Mouse (Mus musculus) myocyte (in vitro differentiated cells): ENCODE data around the gene Pigyl. TPM values are rescaled to one million over a fixed set of nuclear protein-coding genes. Genes with fewer than 3 reads are reported as not detected.

Experiments
- H3K27me3 ChIP-seq: one replicate; pipeline ENCODE4 v1.6.1; 2011; ENCODE audit not compliant: control insufficient read depth, insufficient read depth, insufficient read length
- H3K36me3 ChIP-seq: one replicate; pipeline ENCODE4 v1.6.1; 2011; ENCODE audit not compliant: control insufficient read depth, insufficient read depth
- H3K4me2 ChIP-seq: one replicate; pipeline ENCODE4 v1.6.1; 2011; ENCODE audit warnings: low read depth, control low read depth
- H3K4me3 ChIP-seq: one replicate; pipeline ENCODE4 v1.5.1; 2011; ENCODE audit warnings: mild to moderate bottlenecking, control low read depth, moderate library complexity
- H3K79me2 ChIP-seq: one replicate; pipeline ENCODE4 v1.6.1; 2011; ENCODE audit not compliant: control insufficient read depth, insufficient read depth
- H3ac ChIP-seq: one replicate; pipeline ENCODE4 v1.6.1; 2011; ENCODE audit not compliant: control insufficient read depth, insufficient read length
- CEBPB ChIP-seq: IDR thresholded peaks from 2 replicates; pipeline ENCODE4 v1.6.1; 2011; ENCODE audit warnings: mild to moderate bottlenecking, moderate library complexity; ENCODE audit not compliant: poor library complexity, insufficient read depth, severe bottlenecking
- E2F4 ChIP-seq: IDR thresholded peaks from one replicate; pipeline ENCODE4 v1.6.1; 2011; ENCODE audit warnings: mild to moderate bottlenecking, control low read depth, moderate library complexity; ENCODE audit not compliant: insufficient read depth
- MAX ChIP-seq: IDR thresholded peaks from one replicate; pipeline ENCODE4 v1.6.1; 2011; ENCODE audit warnings: low read depth, mild to moderate bottlenecking, control low read depth
- MYOD1 ChIP-seq, 3 experiments: IDR thresholded peaks; one replicate each; pipeline ENCODE4 v1.6.1; 2011; ENCODE audit warnings: control low read depth in 2 of 3, low read depth in 2 of 3, mild to moderate bottlenecking in 2 of 3, moderate library complexity in 1 of 3; ENCODE audit not compliant: insufficient read length in 2 of 3, control insufficient read depth in 1 of 3
- MYOG ChIP-seq, 3 experiments: IDR thresholded peaks; one replicate each; pipeline ENCODE4 v1.6.1; 2011; ENCODE audit warnings: control low read depth in 2 of 3, low read depth in 2 of 3, mild to moderate bottlenecking in 2 of 3; ENCODE audit not compliant: insufficient read length in 2 of 3, control insufficient read depth in 1 of 3, insufficient read depth in 1 of 3
- POLR2A ChIP-seq: IDR thresholded peaks from one replicate; pipeline ENCODE4 v1.6.1; 2011; ENCODE audit warnings: low read depth, mild to moderate bottlenecking, control low read depth, moderate library complexity; ENCODE audit not compliant: insufficient read length
- POLR2AphosphoS2 ChIP-seq: IDR thresholded peaks from one replicate; pipeline ENCODE4 v1.6.1; 2011; ENCODE audit warnings: low read depth, control low read depth; ENCODE audit not compliant: insufficient read length
- REST ChIP-seq: IDR thresholded peaks from one replicate; pipeline ENCODE4 v1.6.1; 2011; ENCODE audit warnings: mild to moderate bottlenecking, control low read depth, moderate library complexity; ENCODE audit not compliant: insufficient read depth, insufficient read length
- SRF ChIP-seq: IDR thresholded peaks from one replicate; pipeline ENCODE4 v1.6.1; 2011; ENCODE audit warnings: low read depth; ENCODE audit not compliant: control insufficient read depth, insufficient read length
- TCF12 ChIP-seq: IDR thresholded peaks from one replicate; pipeline ENCODE4 v1.6.1; 2011; ENCODE audit warnings: mild to moderate bottlenecking, control low read depth; ENCODE audit not compliant: poor library complexity, insufficient read depth, severe bottlenecking
- TCF3 ChIP-seq: IDR thresholded peaks from one replicate; pipeline ENCODE4 v1.6.1; 2011; ENCODE audit warnings: low read depth, control low read depth; ENCODE audit not compliant: insufficient read length
- USF1 ChIP-seq: IDR thresholded peaks from one replicate; pipeline ENCODE4 v1.6.1; 2011; ENCODE audit warnings: low read depth, mild to moderate bottlenecking, control low read depth, moderate library complexity
- polyA plus RNA-seq: library from polyadenylated mRNA; unstranded; fragments of >200 nt; fragmentation: generic; extraction: Trizol; gene quantifications from one replicate; pipeline ENCODE4 v1.2.1, GENCODE M21; 2012; ENCODE audit warnings: missing spikeins

Gene Pigyl
- 48.5 TPM for polyA plus RNA-seq

GRCm38 (mm10) chr9:22156497-22157245 lies at the start of gene Pigyl:
Pigyl (plus strand) TSS chr9:22156846.
- H3K36me3 ChIP-seq: no peaks in the 10 kb centered on the region
- peak; percentile 71 for TF ChIP-seq POLR2AphosphoS2
- no peak for TF ChIP-seq REST
- TF ChIP-seq POLR2A: peak; percentile 80
- TF ChIP-seq MYOG (IDR thresholded peaks at IDR 0.05; ENCODE audit: control insufficient read depth in 1 of 3, insufficient read depth in 1 of 3, insufficient read length in 2 of 3, low read depth in 2 of 3): peak in 1 of 3 experiments; percentile 3
- peak within 1 kb of the TSS; percentile 99 for H3ac ChIP-seq
- peaks cover 3% of the 10 kb centered on the region for H3K27me3 ChIP-seq
- no peaks in the 10 kb centered on the region for H3K79me2 ChIP-seq
- peak within 1 kb of the TSS; percentile 94 for H3K4me2 ChIP-seq
- H3K4me3 ChIP-seq: peak within 1 kb of the TSS; percentile 34

GRCm38 (mm10) chr9:22108194-22108593 lies 48.5 kb upstream of the Pigyl start:
- Histone ChIP-seq H3K4me3 (no peak overlapping the region), H3K36me3 (peaks cover 3% of the 10 kb centered on the region), H3K27me3 (no peaks in the 10 kb centered on the region)

GRCm38 (mm10) chr9:22115635-22116034 lies 41.0 kb upstream of the Pigyl start:
- no peak overlapping the region for H3ac ChIP-seq
- peaks cover 9% of the 10 kb centered on the region for H3K27me3 ChIP-seq
- peak overlapping the region; percentile 70 for H3K4me2 ChIP-seq
- no peak for TF ChIP-seq MYOD1 (IDR thresholded peaks at IDR 0.05; ENCODE audit: control insufficient read depth in 1 of 3, insufficient read length in 2 of 3, low read depth in 2 of 3)
- TF ChIP-seq POLR2A: no peak
- TF ChIP-seq USF1: no peak
- no peak for TF ChIP-seq SRF
- no peak for TF ChIP-seq MAX
- TF ChIP-seq TCF3: no peak
- TF ChIP-seq REST: no peak
- no peak for TF ChIP-seq POLR2AphosphoS2
- no peak for TF ChIP-seq CEBPB
- no peak for TF ChIP-seq E2F4
- no peak for TF ChIP-seq TCF12
- no peak for TF ChIP-seq MYOG (IDR thresholded peaks at IDR 0.05; ENCODE audit: control insufficient read depth in 1 of 3, insufficient read depth in 1 of 3, insufficient read length in 2 of 3, low read depth in 2 of 3)
- H3K4me3 ChIP-seq: peak overlapping the region; percentile 44
- H3K36me3 ChIP-seq: peaks cover 7% of the 10 kb centered on the region
- H3K79me2 ChIP-seq: peaks cover 14% of the 10 kb centered on the region

More at GRCm38 (mm10) chr9:22108194-22108593, 48.5 kb upstream of the Pigyl start:
- no peaks in the 10 kb centered on the region for H3K79me2 ChIP-seq
- TF ChIP-seq POLR2A: no peak
- no peak for TF ChIP-seq SRF
- no peak for TF ChIP-seq MAX
- TF ChIP-seq E2F4: no peak
- TF ChIP-seq TCF12: no peak
- TF ChIP-seq USF1: no peak
- no peak overlapping the region for H3ac ChIP-seq
- H3K4me2 ChIP-seq: no peak overlapping the region

GRCm38 (mm10) chr9:22116086-22116485 lies 40.6 kb upstream of the Pigyl start:
- TF ChIP-seq SRF (no peak), REST (no peak)
- Histone ChIP-seq H3K27me3 (peaks cover 9% of the 10 kb centered on the region), H3K4me2 (peak overlapping the region; percentile 70), H3K36me3 (peaks cover 7% of the 10 kb centered on the region), H3ac (peak overlapping the region; percentile 24), H3K79me2 (peaks cover 14% of the 10 kb centered on the region), H3K4me3 (peak overlapping the region; percentile 44)

GRCm38 (mm10) chr9:22116740-22117426 lies 39.8 kb upstream of the Pigyl start, which contains the start of gene Elof1:
Elof1 (minus strand) TSS chr9:22117172.
- Histone ChIP-seq H3K27me3 (peaks cover 9% of the 10 kb centered on the region), H3K4me2 (peak within 1 kb of the TSS; percentile 96), H3K79me2 (peaks cover 14% of the 10 kb centered on the region), H3K4me3 (peak within 1 kb of the TSS; percentile 44), H3ac (peak within 1 kb of the TSS; percentile 24), H3K36me3 (peaks cover 7% of the 10 kb centered on the region)
- TF ChIP-seq MYOG (IDR thresholded peaks at IDR 0.05; ENCODE audit: control insufficient read depth in 1 of 3, insufficient read depth in 1 of 3, insufficient read length in 2 of 3, low read depth in 2 of 3) (no peak), E2F4 (peak; percentile 79), USF1 (no peak), SRF (no peak), CEBPB (no peak), POLR2A (peak; percentile 67), POLR2AphosphoS2 (peak; percentile 83), TCF12 (no peak)
